Mouse (Mus musculus) ES-Bruce4 (cell line): ENCODE data around the gene Tpi1.

Experiments
- CTCF ChIP-seq: IDR thresholded peaks from one replicate; pipeline ENCODE4 v1.8.1; 2011; ENCODE audit warnings: low read depth, low read length
- POLR2A ChIP-seq: IDR thresholded peaks from one replicate; pipeline ENCODE4 v1.8.1; 2011; ENCODE audit warnings: low read length; ENCODE audit not compliant: insufficient read depth

DNA sequence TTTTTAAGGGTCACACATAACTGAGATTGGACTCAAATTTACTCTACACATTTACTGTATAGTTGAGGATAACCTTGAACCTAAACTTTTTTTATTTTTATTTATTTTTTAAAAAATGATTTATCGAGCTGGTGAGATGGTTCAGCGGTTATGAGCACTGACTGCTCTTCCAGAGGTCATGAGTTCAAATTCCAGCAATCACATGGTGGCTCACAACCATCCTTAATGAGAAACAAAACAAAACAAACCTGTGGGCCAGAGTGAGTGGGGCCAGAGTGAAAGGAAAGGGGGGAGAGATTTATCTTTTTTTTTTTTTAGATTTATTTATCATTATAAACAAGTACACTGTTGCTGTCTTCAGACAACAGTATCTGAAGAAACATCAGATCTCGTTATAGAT lies 22.2 kb downstream of the Tpi1 start:
- no peak for TF ChIP-seq POLR2A
- no peak for TF ChIP-seq CTCF
